Mouse (Mus musculus) embryonic facial prominence, embryonic 12.5 days (tissue): ENCODE measurements at regions not wholly inside any gene's neighbourhood (a gene's known extent, or its start where the extent isn't known, plus 50 kb on each side); places are given as distances from the start of the nearest gene placed in this dataset.

Source experiments
- ATAC-seq: fragments of 200-750 bp; cut with Nextera tagmentation; 2 replicates; pipeline ENCODE4 v1.8.0; 2017; ENCODE audit not compliant: insufficient number of reproducible peaks, insufficient read depth, low FRiP score, low TSS enrichment
- H3K27ac ChIP-seq: fragments of 300-500 bp; sonication (generic); 2 replicates; pipeline ENCODE4 v1.5.1; 2016; ENCODE audit warnings: mild to moderate bottlenecking
- H3K27me3 ChIP-seq: fragments of 300-500 bp; sonication (generic); 2 replicates; pipeline ENCODE4 v1.6.1; 2016; ENCODE audit warnings: mild to moderate bottlenecking, moderate library complexity
- H3K36me3 ChIP-seq: fragments of 300-500 bp; sonication (generic); 2 replicates; pipeline ENCODE4 v1.6.1; 2016; ENCODE audit warnings: mild to moderate bottlenecking
- H3K4me1 ChIP-seq: fragments of 300-500 bp; sonication (generic); 2 replicates; pipeline ENCODE4 v1.6.1; 2016
- H3K4me2 ChIP-seq: fragments of 300-500 bp; sonication (generic); replicated peaks from 2 replicates; pipeline ENCODE4 v1.6.1; 2016; ENCODE audit warnings: mild to moderate bottlenecking, moderate library complexity
- H3K4me3 ChIP-seq: fragments of 300-500 bp; sonication (generic); 2 replicates; pipeline ENCODE4 v1.5.1; 2016; ENCODE audit warnings: mild to moderate bottlenecking
- H3K9ac ChIP-seq: fragments of 300-500 bp; sonication (generic); 2 replicates; pipeline ENCODE4 v1.6.1; 2016; ENCODE audit warnings: mild to moderate bottlenecking, moderate library complexity
- H3K9me3 ChIP-seq: fragments of 300-500 bp; sonication (generic); 2 replicates; pipeline ENCODE4 v1.6.1; 2016; ENCODE audit warnings: mild to moderate bottlenecking, moderate library complexity
- WGBS: fragments of 180-500 bp; shearing (Covaris S2); methylation state at CpG from one replicate; pipeline ENCODE4 v1.1.7; 2016; 5-methylcytosine and 5-hydroxymethylcytosine counted together

DNA sequence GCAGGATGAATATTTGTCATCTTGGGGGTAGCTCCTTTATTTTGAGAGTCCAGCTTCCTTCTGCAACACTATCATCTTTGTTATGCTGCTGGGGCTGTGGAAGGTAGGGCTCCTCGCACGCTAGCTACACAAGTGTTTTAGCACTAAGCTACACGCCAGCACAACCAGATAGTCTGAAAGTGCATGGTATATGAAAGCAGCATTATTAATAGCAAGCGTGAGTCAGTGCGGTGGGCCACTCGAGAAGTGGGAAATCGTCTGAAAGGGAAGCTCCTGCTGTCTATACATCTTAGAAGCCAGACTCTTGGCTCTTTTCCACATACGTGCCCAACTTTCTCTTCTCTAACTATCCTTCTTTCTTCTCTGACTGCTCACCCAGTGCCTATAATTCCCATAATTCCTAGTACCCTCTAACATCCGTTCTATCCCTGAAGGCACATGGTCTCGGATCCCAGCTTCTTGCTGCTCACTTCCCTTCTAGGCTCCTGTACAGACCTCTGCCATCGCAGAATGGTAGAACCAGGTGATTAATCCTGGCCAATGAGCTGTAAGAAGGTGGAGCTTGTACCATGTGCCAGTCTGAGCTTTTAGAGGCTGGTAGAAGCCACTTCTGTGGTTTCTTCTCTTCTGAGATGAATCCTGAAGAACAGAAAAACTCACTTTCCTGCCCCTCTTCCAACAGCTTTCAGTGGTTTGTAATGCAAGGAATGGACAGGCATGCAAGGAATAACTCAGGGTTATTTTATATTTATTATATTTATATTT is 55.5 kb downstream of the E030025P04Rik start:
- H3K9me3 ChIP-seq: no peaks in the 10 kb centered on the region
- ATAC-seq: no peak
- no peaks in the 10 kb centered on the region for H3K27me3 ChIP-seq
- 88% methylated on average over 11 of the region's 11 CpGs for WGBS
- no peak overlapping the region for H3K27ac ChIP-seq
- no peak overlapping the region for H3K4me3 ChIP-seq
- no peaks in the 10 kb centered on the region for H3K36me3 ChIP-seq
- H3K4me1 ChIP-seq: no peaks in the 10 kb centered on the region
- H3K4me2 ChIP-seq: no peak overlapping the region
- H3K9ac ChIP-seq: no peak overlapping the region

DNA sequence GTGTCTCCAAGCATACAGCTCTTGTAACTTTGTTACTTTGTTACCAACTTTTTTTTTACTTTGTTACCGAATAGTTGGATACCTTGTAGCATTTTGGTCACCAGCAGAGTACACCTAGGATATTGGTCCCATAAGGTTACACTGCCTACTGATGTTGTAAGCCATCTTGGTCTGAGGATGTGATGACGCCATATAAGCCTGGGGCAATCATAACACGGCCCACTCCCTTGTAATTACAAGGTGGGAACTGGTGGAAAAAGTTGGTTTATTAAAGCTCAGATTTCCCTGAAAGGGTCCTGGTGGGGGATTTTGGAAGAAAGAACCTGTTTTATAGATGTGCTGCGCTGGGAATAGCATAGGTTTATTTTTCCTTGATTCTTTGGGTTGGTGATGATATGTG is 62.2 kb downstream of the E030025P04Rik start:
- no peaks in the 10 kb centered on the region for H3K9me3 ChIP-seq
- H3K27me3 ChIP-seq: no peaks in the 10 kb centered on the region
- no peak for ATAC-seq
- no peak overlapping the region for H3K4me2 ChIP-seq
- no peak overlapping the region for H3K27ac ChIP-seq
- 83% methylated on average over 4 of the region's 4 CpGs for WGBS
- peaks cover 8% of the 10 kb centered on the region for H3K4me1 ChIP-seq
- H3K9ac ChIP-seq: no peak overlapping the region
- H3K4me3 ChIP-seq: no peak overlapping the region
- no peaks in the 10 kb centered on the region for H3K36me3 ChIP-seq

DNA sequence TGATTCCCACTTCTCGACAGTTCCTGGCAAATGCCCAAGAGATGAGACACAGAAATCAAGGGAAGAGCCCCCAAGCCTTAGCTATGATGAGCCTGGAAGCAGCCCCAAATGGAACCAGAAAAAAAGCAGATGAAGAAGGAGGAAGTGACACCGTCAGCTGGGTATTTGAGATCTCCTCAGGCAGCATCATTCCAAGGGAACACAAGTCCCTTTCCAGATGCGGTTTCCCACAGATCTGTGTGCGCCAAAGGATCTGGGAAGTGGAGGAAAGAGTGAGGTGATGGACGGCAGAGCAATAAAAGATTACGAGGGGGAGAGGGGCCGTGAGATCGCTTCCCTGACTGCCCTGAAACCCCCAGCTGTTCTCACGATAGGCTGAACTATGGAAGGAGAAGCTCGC is 62.7 kb downstream of the E030025P04Rik start:
- H3K4me3 ChIP-seq: no peak overlapping the region
- H3K27me3 ChIP-seq: no peaks in the 10 kb centered on the region
- no peak overlapping the region for H3K27ac ChIP-seq
- WGBS: 66% methylated on average over 10 of the region's 10 CpGs
- H3K36me3 ChIP-seq: no peaks in the 10 kb centered on the region
- H3K9ac ChIP-seq: no peak overlapping the region
- peaks cover 13% of the 10 kb centered on the region for H3K4me1 ChIP-seq
- no peaks in the 10 kb centered on the region for H3K9me3 ChIP-seq
- no peak for ATAC-seq
- H3K4me2 ChIP-seq: no peak overlapping the region

DNA sequence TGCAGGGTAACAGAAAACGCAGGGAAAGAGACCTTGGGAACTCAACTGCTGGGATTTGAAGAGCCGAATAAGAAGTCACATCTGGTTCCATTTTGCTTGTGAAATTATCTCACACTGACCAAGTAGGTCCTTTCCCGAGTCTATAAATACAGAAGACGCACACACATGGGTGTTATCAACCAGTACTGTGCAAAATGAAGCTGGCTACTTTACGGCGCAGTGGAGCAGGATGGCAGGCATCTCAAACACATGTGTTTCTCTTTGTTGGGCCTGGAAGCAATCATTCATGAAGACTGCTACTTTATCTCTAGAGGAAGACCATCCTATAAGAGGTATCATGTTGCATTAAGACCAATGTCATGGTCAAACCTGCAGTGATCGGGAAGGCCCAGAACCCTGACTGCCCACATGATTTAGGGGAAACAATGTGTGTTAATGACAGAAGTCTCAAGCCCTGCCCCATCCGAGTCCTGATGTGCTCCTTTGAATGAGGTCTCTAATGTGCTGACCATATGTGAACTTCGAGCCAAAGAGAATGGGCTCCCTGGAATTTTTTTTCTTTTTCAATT is 63.2 kb downstream of the E030025P04Rik start:
- no peak overlapping the region for H3K4me3 ChIP-seq
- 39% methylated on average over 9 of the region's 9 CpGs for WGBS
- no peak overlapping the region for H3K9ac ChIP-seq
- ATAC-seq: no peak
- 0 out of 2 replicates have a peak overlapping the region, but pooled peaks have one; percentile 31 for H3K27ac ChIP-seq
- H3K4me1 ChIP-seq: peaks cover 14% of the 10 kb centered on the region
- no peaks in the 10 kb centered on the region for H3K36me3 ChIP-seq
- no peaks in the 10 kb centered on the region for H3K27me3 ChIP-seq
- H3K4me2 ChIP-seq: no peak overlapping the region
- no peaks in the 10 kb centered on the region for H3K9me3 ChIP-seq

DNA sequence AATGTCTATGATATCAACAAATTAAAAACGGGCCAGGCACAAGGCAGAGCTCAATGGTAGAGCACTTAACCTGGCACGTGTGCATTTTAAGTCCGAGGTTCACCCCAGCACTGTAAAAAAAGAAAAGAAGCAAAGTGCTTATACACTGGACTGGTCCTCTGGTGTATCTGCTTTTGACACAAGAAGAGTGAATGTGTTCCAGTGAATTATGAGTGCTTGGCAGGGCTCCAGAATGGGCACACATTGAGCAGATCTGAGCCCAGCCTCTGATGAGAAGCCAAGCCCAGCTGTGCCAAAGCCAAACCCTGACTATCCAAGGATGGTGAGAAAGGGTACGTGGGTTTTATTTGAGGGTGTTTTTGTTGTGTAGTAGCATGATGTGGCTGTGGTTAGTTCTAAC is 64.7 kb downstream of the E030025P04Rik start:
- Histone ChIP-seq H3K27ac (no peak overlapping the region), H3K9me3 (no peaks in the 10 kb centered on the region), H3K36me3 (no peaks in the 10 kb centered on the region), H3K4me2 (no peak overlapping the region), H3K27me3 (no peaks in the 10 kb centered on the region), H3K4me3 (no peak overlapping the region), H3K9ac (no peak overlapping the region), H3K4me1 (peaks cover 14% of the 10 kb centered on the region)
- WGBS: 70% methylated on average over 4 of the region's 4 CpGs
- no peak for ATAC-seq

DNA sequence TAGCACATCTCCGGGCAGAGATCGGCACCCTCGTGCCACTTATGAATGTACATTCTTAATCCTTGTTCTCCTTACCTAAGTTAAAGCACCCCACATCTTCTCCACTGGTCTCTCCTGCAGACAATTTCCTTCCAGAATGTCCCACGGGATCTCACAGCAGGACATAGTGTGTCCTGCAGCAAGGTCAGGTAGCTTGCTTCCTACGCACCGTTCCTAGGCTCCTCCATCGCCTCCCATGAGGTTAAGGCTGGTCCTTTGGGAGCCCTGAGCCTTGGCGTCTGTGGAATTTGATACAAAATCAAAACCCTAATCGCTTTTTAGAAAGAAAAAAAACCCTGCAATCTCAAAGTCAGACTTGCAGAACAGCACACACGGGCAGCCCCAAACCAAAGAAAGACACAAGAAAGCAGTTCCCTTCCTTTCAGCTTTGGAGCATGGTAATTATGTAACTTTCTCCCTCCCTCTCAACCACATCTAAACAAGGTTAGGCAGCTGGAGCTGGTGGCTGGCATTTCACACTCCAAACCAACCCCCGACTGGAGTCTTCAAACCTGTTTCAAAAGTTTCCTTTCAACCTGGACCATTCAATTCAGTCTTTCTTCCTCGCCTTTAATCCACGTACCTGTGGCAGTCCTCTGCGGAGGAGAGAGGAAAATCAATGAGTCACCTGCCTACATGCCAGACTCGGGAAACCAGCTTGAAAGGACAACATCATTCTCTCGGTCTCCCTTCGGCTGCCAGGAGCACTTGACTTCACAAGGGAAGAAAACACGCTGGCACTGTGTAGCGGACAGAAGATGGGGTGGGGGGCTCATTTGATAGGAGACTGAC is 67.4 kb downstream of the E030025P04Rik start:
- no peaks in the 10 kb centered on the region for H3K27me3 ChIP-seq
- H3K9ac ChIP-seq: no peak overlapping the region
- 70% methylated on average over 19 of the region's 19 CpGs for WGBS
- H3K4me2 ChIP-seq: no peak overlapping the region
- ATAC-seq: no peak
- no peak overlapping the region for H3K4me3 ChIP-seq
- H3K27ac ChIP-seq: no peak overlapping the region
- no peaks in the 10 kb centered on the region for H3K36me3 ChIP-seq
- H3K9me3 ChIP-seq: no peaks in the 10 kb centered on the region
- H3K4me1 ChIP-seq: peaks cover 20% of the 10 kb centered on the region

DNA sequence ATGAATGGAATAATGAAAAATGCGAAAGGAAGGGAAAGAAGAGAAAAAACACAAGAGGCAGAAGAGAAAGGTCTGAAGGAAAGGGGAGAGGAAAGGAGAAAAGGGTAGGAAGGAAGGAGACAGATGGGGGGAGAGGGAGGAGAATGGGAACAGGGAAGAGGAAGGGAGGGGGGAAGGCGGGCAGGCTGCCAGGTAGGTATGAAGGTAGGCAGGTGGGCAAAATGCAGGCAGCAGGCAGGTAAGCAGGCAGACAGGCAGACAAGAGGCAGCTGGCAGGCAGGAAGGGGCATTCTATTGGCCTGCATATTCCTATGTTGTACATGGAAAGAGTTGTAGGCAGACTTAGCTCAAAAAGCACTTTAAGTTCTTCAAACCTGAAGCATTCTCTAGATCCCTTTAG is 72.8 kb downstream of the E030025P04Rik start:
- no peaks in the 10 kb centered on the region for H3K9me3 ChIP-seq
- no peak overlapping the region for H3K27ac ChIP-seq
- no peak overlapping the region for H3K4me3 ChIP-seq
- H3K9ac ChIP-seq: no peak overlapping the region
- WGBS: 68% methylated on average over 2 of the region's 2 CpGs
- H3K4me1 ChIP-seq: peaks cover 27% of the 10 kb centered on the region; the same call in 1 of the 2 replicates
- no peak overlapping the region for H3K4me2 ChIP-seq
- no peaks in the 10 kb centered on the region for H3K36me3 ChIP-seq
- ATAC-seq: no peak
- 0 out of 2 replicates have a peak, but pooled peaks cover 3% of the 10 kb centered on the region for H3K27me3 ChIP-seq

DNA sequence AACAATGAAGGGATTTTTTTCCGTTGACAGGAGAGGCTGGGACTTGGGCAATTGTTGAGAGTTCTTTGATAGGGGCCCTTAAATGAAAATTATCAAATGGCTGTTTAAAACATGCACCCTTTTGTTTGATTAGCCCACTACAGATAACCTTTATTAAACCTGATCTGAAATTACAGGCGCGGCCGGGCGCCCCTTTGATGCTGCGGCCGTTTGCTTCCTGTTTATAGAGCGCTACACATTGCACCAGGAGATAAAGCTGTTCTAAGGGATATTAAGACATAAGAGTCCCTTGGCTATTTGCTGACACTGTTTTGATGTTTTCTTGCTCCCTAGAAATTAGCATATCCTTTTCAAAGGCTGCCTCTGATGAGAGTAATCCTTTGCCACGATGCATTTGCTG is 73.8 kb downstream of the E030025P04Rik start:
- Histone ChIP-seq H3K27me3 (0 out of 2 replicates have a peak, but pooled peaks cover 3% of the 10 kb centered on the region), H3K4me2 (no peak overlapping the region), H3K9me3 (no peaks in the 10 kb centered on the region), H3K4me1 (peaks cover 27% of the 10 kb centered on the region; the same call in 1 of the 2 replicates), H3K4me3 (no peak overlapping the region), H3K9ac (no peak overlapping the region), H3K27ac (no peak overlapping the region), H3K36me3 (no peaks in the 10 kb centered on the region)
- no peak for ATAC-seq
- WGBS: 71% methylated on average over 9 of the region's 9 CpGs

DNA sequence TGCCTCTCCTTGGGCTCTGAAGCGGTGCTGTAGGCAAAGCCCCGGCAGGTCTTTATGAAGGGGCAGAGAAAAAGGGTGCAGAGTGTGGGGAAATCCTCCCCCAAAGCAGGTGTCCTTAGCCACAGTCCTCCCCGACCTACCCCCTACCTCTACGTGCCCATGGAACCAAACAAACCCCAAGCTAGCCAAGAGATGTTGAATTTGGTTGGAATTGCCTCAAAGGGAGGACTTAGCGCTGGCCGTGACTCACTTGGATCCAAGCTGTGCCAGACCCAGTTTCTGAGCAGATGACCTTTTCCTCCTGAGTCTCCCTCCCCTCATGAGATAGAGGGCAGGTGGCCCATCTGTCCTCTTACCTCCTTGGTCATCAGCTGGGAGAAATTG is 74.9 kb downstream of the E030025P04Rik start:
- H3K4me1 ChIP-seq: peaks cover 27% of the 10 kb centered on the region; the same call in 1 of the 2 replicates
- ATAC-seq: no peak

DNA sequence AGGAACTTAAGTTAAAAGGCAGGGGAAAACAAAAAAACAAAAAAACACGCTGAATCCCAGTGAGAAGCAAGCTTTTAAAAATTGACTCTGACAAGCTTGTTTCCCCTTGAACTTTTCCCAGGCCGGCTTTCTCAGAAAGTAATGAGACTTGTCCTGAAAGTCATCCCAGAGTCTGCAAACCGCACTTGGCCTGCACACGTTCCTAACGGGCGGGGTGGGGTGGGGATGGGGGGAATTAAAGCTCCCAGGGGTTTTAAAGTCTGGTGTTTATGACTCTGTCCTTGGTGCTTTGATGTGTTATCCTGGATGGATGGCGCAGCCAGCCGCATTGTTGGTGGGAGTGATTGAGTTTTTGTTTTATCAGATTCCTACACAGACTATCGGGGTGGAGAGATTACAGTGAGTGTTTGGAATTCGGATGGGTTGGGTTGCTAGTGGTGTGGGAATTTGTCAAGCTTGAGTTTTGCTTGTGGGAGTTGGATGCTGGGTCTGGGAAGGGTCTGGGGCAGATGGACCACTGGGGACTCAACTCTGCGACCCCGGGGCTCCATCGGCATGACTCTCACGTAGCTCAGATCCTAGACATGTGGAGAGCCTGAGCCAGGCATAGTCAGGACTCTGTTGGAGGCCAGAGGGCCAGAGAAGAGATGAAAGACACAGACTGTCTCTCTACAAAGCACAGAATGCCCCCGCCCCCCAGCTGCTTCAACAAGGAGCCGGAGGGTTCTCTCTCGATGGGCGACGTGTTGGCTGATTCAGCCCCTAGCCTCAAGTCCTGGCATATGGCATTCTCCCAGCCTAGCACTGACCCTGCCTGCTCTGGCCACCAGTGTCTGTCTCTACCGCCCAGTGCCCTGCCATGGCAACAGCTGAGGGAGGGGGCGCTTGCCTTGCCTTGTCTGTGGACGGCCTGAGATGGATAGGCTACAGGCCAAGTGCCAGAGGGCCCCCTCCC is 75.5 kb downstream of the E030025P04Rik start:
- WGBS: 40% methylated on average over 22 of the region's 22 CpGs
- no peaks in the 10 kb centered on the region for H3K9me3 ChIP-seq
- ATAC-seq: no peak
- peaks cover 27% of the 10 kb centered on the region; the same call in 1 of the 2 replicates for H3K4me1 ChIP-seq
- no peak overlapping the region for H3K9ac ChIP-seq
- H3K27ac ChIP-seq: peak overlapping the region; percentile 37; the same call in 1 of the 2 replicates
- no peak overlapping the region for H3K4me2 ChIP-seq
- H3K36me3 ChIP-seq: no peaks in the 10 kb centered on the region
- 0 out of 2 replicates have a peak, but pooled peaks cover 3% of the 10 kb centered on the region for H3K27me3 ChIP-seq
- no peak overlapping the region for H3K4me3 ChIP-seq

More for the DNA sequence above, 74.9 kb downstream of the E030025P04Rik start:
- Histone ChIP-seq H3K9ac (no peak overlapping the region), H3K4me2 (no peak overlapping the region), H3K27me3 (0 out of 2 replicates have a peak, but pooled peaks cover 3% of the 10 kb centered on the region), H3K4me3 (no peak overlapping the region), H3K27ac (peak overlapping the region; percentile 37; the same call in 1 of the 2 replicates), H3K9me3 (no peaks in the 10 kb centered on the region), H3K36me3 (no peaks in the 10 kb centered on the region)
- 68% methylated on average over 6 of the region's 6 CpGs for whole genome bisulfite sequencing

DNA sequence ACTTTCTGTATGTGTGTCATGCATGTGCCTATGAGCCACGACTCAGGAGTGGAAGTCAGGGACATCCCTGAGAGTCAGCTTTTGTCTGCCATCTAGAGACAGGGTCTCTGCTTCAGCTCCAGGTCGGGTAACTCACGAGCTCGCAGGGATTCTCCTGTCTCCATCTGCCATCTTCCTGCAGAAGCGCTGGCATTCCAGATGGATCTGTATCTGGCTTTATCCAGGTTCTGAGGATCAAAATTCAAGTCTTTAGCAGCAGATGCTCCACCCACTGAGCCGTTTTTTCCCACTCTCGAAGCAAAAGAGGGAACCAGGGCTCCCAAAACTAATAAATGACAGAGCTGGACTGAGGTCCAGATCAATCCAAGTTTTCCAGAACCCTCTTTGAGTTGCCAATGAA is 76.4 kb downstream of the E030025P04Rik start:
- 60% methylated on average over 7 of the region's 7 CpGs for WGBS
- no peak overlapping the region for H3K4me3 ChIP-seq
- H3K27me3 ChIP-seq: 0 out of 2 replicates have a peak, but pooled peaks cover 3% of the 10 kb centered on the region
- H3K27ac ChIP-seq: no peak overlapping the region
- no peaks in the 10 kb centered on the region for H3K36me3 ChIP-seq
- ATAC-seq: no peak
- H3K4me2 ChIP-seq: no peak overlapping the region
- no peak overlapping the region for H3K9ac ChIP-seq
- H3K9me3 ChIP-seq: no peaks in the 10 kb centered on the region
- H3K4me1 ChIP-seq: peaks cover 27% of the 10 kb centered on the region; the same call in 1 of the 2 replicates
